Mouse (Mus musculus) adipose tissue, adult 10 weeks (tissue): ENCODE results near the gene Olfr1049. TPM values are rescaled to one million over a fixed set of nuclear protein-coding genes. Genes with fewer than 3 reads are reported as not detected.

ENCODE experiments used
- polyA plus RNA-seq: library from polyadenylated mRNA; stranded (reverse); fragments of 350-450 nt; fragmentation: Illumina TruSeq; extraction: RNeasy Lipid Tissue Mini Kit (QIAGEN cat#74804); gene quantifications from one replicate; pipeline ENCODE4 v1.2.3, GENCODE M21; 2014; ENCODE audit warnings: low read depth, low replicate concordance

Olfr1049 gene
- not detected for polyA plus RNA-seq

DNA sequence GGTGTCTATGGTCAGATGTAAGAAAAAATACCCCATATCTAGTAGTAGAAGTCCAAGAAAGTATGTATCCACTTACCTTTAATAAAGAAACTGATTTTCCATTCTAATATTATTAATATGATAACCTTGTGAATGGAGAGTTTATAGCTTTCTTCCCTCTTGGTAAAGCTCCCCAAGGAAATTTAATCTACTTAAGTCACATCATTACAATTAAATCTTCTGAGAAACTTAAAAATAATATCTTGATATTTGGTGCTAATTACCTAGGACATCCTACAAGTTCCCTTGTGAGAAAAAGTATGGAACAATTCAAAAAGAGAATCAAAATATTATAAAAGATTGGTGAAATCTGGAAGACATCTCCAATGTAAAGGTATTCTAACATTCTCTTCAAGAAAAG, at the start of gene Olfr1049:
Olfr1049 (minus strand) TSS at position 101 of the 400 bp plus-strand sequence.

DNA sequence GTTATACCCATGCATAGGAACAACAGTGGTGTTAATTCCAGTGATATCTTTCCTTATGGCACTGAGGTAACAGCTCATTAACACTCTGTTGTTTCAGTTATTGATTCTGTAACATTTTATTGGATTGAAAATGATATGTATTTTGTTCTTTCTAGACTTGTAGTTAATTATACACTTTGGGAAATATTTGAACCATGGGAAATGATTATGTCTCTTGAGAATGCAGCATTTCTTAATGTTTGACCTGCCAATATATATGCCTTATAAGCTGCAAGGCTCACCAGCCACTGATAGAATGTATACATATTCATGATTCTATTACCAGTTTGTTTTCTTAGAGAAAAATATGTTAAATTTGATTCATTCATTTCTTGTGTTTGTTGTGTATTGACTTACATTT, 34.0 kb upstream of the Olfr1049 start, which contains the start of gene Olfr1052:
Olfr1052 (plus strand) TSS at position 301 of the 400 bp plus-strand sequence.

DNA sequence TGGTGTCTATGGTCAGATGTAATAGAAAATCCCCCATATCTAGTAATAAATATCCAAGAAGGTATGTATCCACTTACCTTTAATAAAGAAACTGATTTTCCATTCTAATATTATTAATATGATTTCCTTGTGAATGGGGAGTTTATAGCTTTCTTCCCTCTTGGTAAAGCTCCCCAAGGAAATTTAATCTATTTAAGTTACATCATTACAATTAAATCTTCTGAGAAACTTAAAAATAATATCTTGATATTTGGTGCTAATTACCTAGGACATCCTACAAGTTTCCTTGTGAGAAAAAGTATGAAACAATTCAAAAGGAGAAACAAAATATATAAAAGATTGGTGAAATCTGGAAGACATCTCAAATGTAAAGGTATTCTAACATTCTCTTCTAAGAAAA, 20.9 kb upstream of the Olfr1049 start, which contains the start of gene Olfr1051:
Olfr1051 (minus strand) TSS at position 101 of the 400 bp plus-strand sequence.

DNA sequence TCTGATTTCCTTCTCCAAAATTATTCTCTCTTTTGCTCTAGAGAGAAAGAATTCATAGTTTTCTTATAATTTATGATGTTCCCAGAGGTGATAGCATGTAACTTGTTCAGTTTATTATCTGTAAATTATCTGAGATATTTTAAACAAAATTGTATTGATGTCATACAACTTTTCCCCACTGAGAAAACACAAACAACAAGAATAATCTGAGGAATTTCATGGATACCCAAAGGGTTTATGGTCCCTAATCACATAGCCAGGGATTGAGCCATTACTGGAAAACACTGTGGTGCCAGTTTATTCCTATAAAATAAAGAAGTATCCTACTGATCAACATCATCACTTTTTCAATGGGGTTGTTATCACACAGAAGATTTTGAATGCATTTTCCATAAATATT, 17.9 kb downstream of the Olfr1049 start, which contains the start of gene Olfr1048:
Olfr1048 (minus strand) TSS at position 101 of the 400 bp plus-strand sequence.

DNA sequence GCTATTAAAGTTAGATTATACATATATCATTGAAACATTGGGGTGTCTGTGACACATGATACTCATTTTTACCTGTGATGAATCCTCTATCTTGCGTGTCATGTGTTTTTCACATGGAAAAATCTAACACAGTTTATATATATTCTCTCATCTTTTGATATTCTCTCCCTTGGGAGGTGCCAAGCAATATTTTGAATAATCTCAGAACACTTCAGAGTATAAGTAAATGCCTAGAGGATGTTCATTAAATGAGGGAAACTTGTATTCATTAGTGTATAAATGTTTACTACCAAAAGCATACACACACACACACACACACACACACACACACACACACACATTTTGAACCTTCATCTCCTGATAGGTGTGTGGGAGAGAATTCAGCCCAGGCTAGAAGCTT, 26.8 kb downstream of the Olfr1049 start, which contains the start of gene Olfr1047:
Olfr1047 (minus strand) TSS at position 101 of the 400 bp plus-strand sequence.

DNA sequence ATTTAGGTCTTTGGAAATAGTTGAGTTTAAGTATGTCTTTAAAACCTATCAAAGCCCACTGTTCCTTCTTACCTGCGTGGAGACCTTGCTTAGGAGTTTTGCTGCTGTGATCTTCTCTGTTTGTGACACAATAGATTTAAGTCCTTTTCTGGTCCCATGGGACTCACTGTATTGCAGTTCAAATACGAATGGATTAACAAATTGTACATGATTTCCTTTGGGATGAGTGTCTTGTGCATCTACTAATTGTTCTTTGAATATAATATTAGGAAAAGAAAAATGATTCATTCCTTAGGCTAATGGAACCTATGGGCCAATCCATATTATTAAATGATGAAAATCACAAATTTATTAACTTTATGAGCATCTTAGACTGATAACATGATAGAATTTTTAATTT, 38.9 kb downstream of the Olfr1049 start, which contains the start of gene Olfr1046:
Olfr1046 (minus strand) TSS at position 101 of the 400 bp plus-strand sequence.

Other genes starting within 250 kb of the Olfr1049 start
- gene Olfr1033, start 237.7 kb downstream of the Olfr1049 start, polyA plus RNA-seq, result 8.5 TPM
- 0.53 TPM for gene Olfr1034, start 212.5 kb downstream of the Olfr1049 start, polyA plus RNA-seq
- not detected for gene Olfr1036, start 184.3 kb downstream of the Olfr1049 start, polyA plus RNA-seq
- gene Olfr1037, start 170.9 kb downstream of the Olfr1049 start, polyA plus RNA-seq, result not detected
- not detected for gene Olfr1039, start 122.4 kb downstream of the Olfr1049 start, polyA plus RNA-seq
- gene Olfr1040, start 111.6 kb downstream of the Olfr1049 start, polyA plus RNA-seq, result not detected
- gene Olfr1042, start 96.5 kb downstream of the Olfr1049 start, polyA plus RNA-seq, result not detected
- gene Olfr1043, start 90.8 kb downstream of the Olfr1049 start, polyA plus RNA-seq, result not detected
- gene Olfr1044, start 80.5 kb downstream of the Olfr1049 start, polyA plus RNA-seq, result not detected
- gene Olfr52, start 72.6 kb downstream of the Olfr1049 start, polyA plus RNA-seq, result not detected
- gene Olfr1045, start 55.3 kb downstream of the Olfr1049 start, polyA plus RNA-seq, result not detected
- gene Olfr1046, start 39.0 kb downstream of the Olfr1049 start, polyA plus RNA-seq, result not detected
- gene Olfr1047, start 26.9 kb downstream of the Olfr1049 start, polyA plus RNA-seq, result not detected
- not detected for gene Olfr1048, start 18.0 kb downstream of the Olfr1049 start, polyA plus RNA-seq
- not detected for gene Olfr1051, start 20.8 kb upstream of the Olfr1049 start, polyA plus RNA-seq
- gene Olfr1052, start 34.1 kb upstream of the Olfr1049 start, polyA plus RNA-seq, result not detected
- not detected for gene Olfr1053, start 57.0 kb upstream of the Olfr1049 start, polyA plus RNA-seq
- not detected for gene Olfr1054, start 77.1 kb upstream of the Olfr1049 start, polyA plus RNA-seq
- gene Olfr1055, start 92.0 kb upstream of the Olfr1049 start, polyA plus RNA-seq, result not detected
- not detected for gene Olfr1056, start 104.1 kb upstream of the Olfr1049 start, polyA plus RNA-seq
- not detected for gene Olfr1057, start 120.1 kb upstream of the Olfr1049 start, polyA plus RNA-seq
- gene Olfr1058, start 130.2 kb upstream of the Olfr1049 start, polyA plus RNA-seq, result not detected
- not detected for gene Olfr1061, start 155.7 kb upstream of the Olfr1049 start, polyA plus RNA-seq
- gene Olfr1062, start 168.4 kb upstream of the Olfr1049 start, polyA plus RNA-seq, result not detected
- not detected for gene Olfr1065, start 192.3 kb upstream of the Olfr1049 start, polyA plus RNA-seq
- not detected for gene Olfr1066, start 197.9 kb upstream of the Olfr1049 start, polyA plus RNA-seq
- gene Olfr228, start 229.1 kb upstream of the Olfr1049 start, polyA plus RNA-seq, result not detected